Mouse (Mus musculus): Measurements from ENCODE around the gene Gcnt3. TPM values are rescaled to one million over a fixed set of nuclear protein-coding genes. Genes with fewer than 3 reads are reported as not detected.

Gcnt3 gene
- polyA plus RNA-seq, 2 experiments, result not detected

- H3K36me3 ChIP-seq (replicated peaks; ENCODE audit: control insufficient read depth, insufficient read depth, low read depth), result no peaks in the 10 kb centered on the region
- no peak overlapping the region for H3K27ac ChIP-seq
- no peak overlapping the region for H3K9ac ChIP-seq (replicated peaks)
- DNase-seq (ENCODE audit: low read depth in 3 of 3, low spot score in 3 of 3), result no peak
- TF ChIP-seq CTCF (IDR thresholded peaks at IDR 0.05; ENCODE audit: low read depth), result no peak
- TF ChIP-seq EP300 (IDR thresholded peaks at IDR 0.05; ENCODE audit: low read depth), result no peak
- H3K4me3 ChIP-seq (ENCODE audit: insufficient read depth in 1 of 2, low read depth in 2 of 2, low read length in 2 of 2), result no peak overlapping the region
- H3K9me3 ChIP-seq (ENCODE audit: control insufficient read depth, low read length), result no peaks in the 10 kb centered on the region
- 65% methylated on average over 8 of the region's 8 CpGs for WGBS (ENCODE audit: insufficient replicate concordance)
- H3K27me3 ChIP-seq (ENCODE audit: control insufficient read depth, insufficient read depth, low read length), result no peaks in the 10 kb centered on the region
- H3K4me2 ChIP-seq (ENCODE audit: low read depth), result no peak overlapping the region
- ATAC-seq (ENCODE audit: insufficient read depth), result no peak
- H3K4me1 ChIP-seq (replicated peaks; ENCODE audit: control insufficient read depth in 2 of 2, insufficient read depth in 2 of 2, low read length in 1 of 2), result peaks cover 0 to 2% of the 10 kb centered on the region in 2 experiments; a peak in 1 of 4 replicates
Measured at GRCm38 (mm10) chr9:70072387-70072786, 34.5 kb upstream of the Gcnt3 start.

- no peak for TF ChIP-seq EP300 (IDR thresholded peaks at IDR 0.05; ENCODE audit: low read depth)
- no peak for TF ChIP-seq CTCF (IDR thresholded peaks at IDR 0.05; ENCODE audit: low read depth)
- 57% methylated on average over 8 of the region's 8 CpGs for WGBS (ENCODE audit: insufficient replicate concordance)
- Histone ChIP-seq H3K27me3 (ENCODE audit: control insufficient read depth, insufficient read depth, low read length) (no peaks in the 10 kb centered on the region), H3K9ac (replicated peaks) (no peak overlapping the region), H3K36me3 (replicated peaks; ENCODE audit: control insufficient read depth, insufficient read depth, low read depth) (no peaks in the 10 kb centered on the region), H3K27ac (no peak overlapping the region), H3K4me3 (ENCODE audit: insufficient read depth in 1 of 2, low read depth in 2 of 2, low read length in 2 of 2) (no peak overlapping the region), H3K9me3 (ENCODE audit: control insufficient read depth, low read length) (no peaks in the 10 kb centered on the region), H3K4me1 (replicated peaks; ENCODE audit: control insufficient read depth in 2 of 2, insufficient read depth in 2 of 2, low read length in 1 of 2) (peaks cover 0 to 2% of the 10 kb centered on the region in 2 experiments; a peak in 1 of 4 replicates), H3K4me2 (ENCODE audit: low read depth) (no peak overlapping the region)
- ATAC-seq (ENCODE audit: insufficient read depth), result no peak
- DNase-seq (ENCODE audit: low read depth in 3 of 3, low spot score in 3 of 3), result no peak
Measured at GRCm38 (mm10) chr9:70069961-70070435, 32.1 kb upstream of the Gcnt3 start.

GRCm38 (mm10) chr9:70067497-70067896 lies 29.6 kb upstream of the Gcnt3 start:
- no peak for TF ChIP-seq CTCF (IDR thresholded peaks at IDR 0.05; ENCODE audit: low read depth)
- 66% methylated on average over 3 of the region's 3 CpGs for WGBS (ENCODE audit: insufficient replicate concordance)
- Histone ChIP-seq H3K27ac (no peak overlapping the region), H3K9me3 (ENCODE audit: control insufficient read depth, low read length) (no peaks in the 10 kb centered on the region), H3K4me1 (replicated peaks; ENCODE audit: control insufficient read depth in 2 of 2, insufficient read depth in 2 of 2, low read length in 1 of 2) (peaks cover 0 to 2% of the 10 kb centered on the region in 2 experiments; a peak in 1 of 4 replicates), H3K27me3 (ENCODE audit: control insufficient read depth, insufficient read depth, low read length) (no peaks in the 10 kb centered on the region), H3K36me3 (replicated peaks; ENCODE audit: control insufficient read depth, insufficient read depth, low read depth) (no peaks in the 10 kb centered on the region), H3K4me3 (ENCODE audit: insufficient read depth in 1 of 2, low read depth in 2 of 2, low read length in 2 of 2) (no peak overlapping the region), H3K4me2 (ENCODE audit: low read depth) (no peak overlapping the region), H3K9ac (replicated peaks) (no peak overlapping the region)
- no peak for ATAC-seq (ENCODE audit: insufficient read depth)
- no peak for DNase-seq (ENCODE audit: low read depth in 3 of 3, low spot score in 3 of 3)

GRCm38 (mm10) chr9:70062012-70062411 lies 24.1 kb upstream of the Gcnt3 start:
- ATAC-seq (ENCODE audit: insufficient read depth) (no peak), DNase-seq (ENCODE audit: low read depth in 3 of 3, low spot score in 3 of 3) (no peak)
- Histone ChIP-seq H3K9ac (replicated peaks) (no peak overlapping the region), H3K27ac (no peak overlapping the region), H3K36me3 (replicated peaks; ENCODE audit: control insufficient read depth, insufficient read depth, low read depth) (no peaks in the 10 kb centered on the region), H3K4me2 (ENCODE audit: low read depth) (no peak overlapping the region), H3K4me1 (replicated peaks; ENCODE audit: control insufficient read depth in 2 of 2, insufficient read depth in 2 of 2, low read length in 1 of 2) (no peaks in the 10 kb centered on the region), H3K4me3 (ENCODE audit: insufficient read depth in 1 of 2, low read depth in 2 of 2, low read length in 2 of 2) (no peak overlapping the region), H3K9me3 (ENCODE audit: control insufficient read depth, low read length) (no peaks in the 10 kb centered on the region), H3K27me3 (ENCODE audit: control insufficient read depth, insufficient read depth, low read length) (no peaks in the 10 kb centered on the region)
- 67% methylated on average over 3 of the region's 3 CpGs for WGBS (ENCODE audit: insufficient replicate concordance)
- TF ChIP-seq EP300 (IDR thresholded peaks at IDR 0.05; ENCODE audit: low read depth) (no peak), CTCF (IDR thresholded peaks at IDR 0.05; ENCODE audit: low read depth) (no peak)

- ATAC-seq (ENCODE audit: insufficient read depth) (no peak), DNase-seq (ENCODE audit: low read depth in 3 of 3, low spot score in 3 of 3) (no peak)
- Histone ChIP-seq H3K9me3 (ENCODE audit: control insufficient read depth, low read length) (no peaks in the 10 kb centered on the region), H3K27ac (no peak overlapping the region), H3K36me3 (replicated peaks; ENCODE audit: control insufficient read depth, insufficient read depth, low read depth) (no peaks in the 10 kb centered on the region), H3K9ac (replicated peaks) (no peak overlapping the region), H3K4me2 (ENCODE audit: low read depth) (no peak overlapping the region), H3K4me1 (replicated peaks; ENCODE audit: control insufficient read depth in 2 of 2, insufficient read depth in 2 of 2, low read length in 1 of 2) (peaks cover 0 to 2% of the 10 kb centered on the region in 2 experiments; a peak in 1 of 4 replicates), H3K27me3 (ENCODE audit: control insufficient read depth, insufficient read depth, low read length) (no peaks in the 10 kb centered on the region), H3K4me3 (ENCODE audit: insufficient read depth in 1 of 2, low read depth in 2 of 2, low read length in 2 of 2) (no peak overlapping the region)
- TF ChIP-seq EP300 (IDR thresholded peaks at IDR 0.05; ENCODE audit: low read depth) (no peak), CTCF (IDR thresholded peaks at IDR 0.05; ENCODE audit: low read depth) (no peak)
- WGBS (ENCODE audit: insufficient replicate concordance), result 32% methylated on average over 3 of the region's 3 CpGs
Measured at GRCm38 (mm10) chr9:70053411-70053810, 15.5 kb upstream of the Gcnt3 start.

Data from liver, embryonic 14.5 days (tissue).